Mouse (Mus musculus) limb, embryonic 15.5 days (tissue): ENCODE results near the gene Brsk2. TPM values are rescaled to one million over a fixed set of nuclear protein-coding genes. Genes with fewer than 3 reads are reported as not detected.

Experiments
- ATAC-seq: fragments of 200-750 bp; cut with Nextera tagmentation; 2 replicates; pipeline ENCODE4 v1.8.0; 2017; ENCODE audit warnings: low read depth, moderate TSS enrichment; ENCODE audit not compliant: insufficient number of reproducible peaks, low FRiP score, low TSS enrichment
- H3K27ac ChIP-seq: fragments of 300-500 bp; sonication (generic); 2 replicates; pipeline ENCODE4 v1.5.1; 2015; ENCODE audit warnings: moderate library complexity, mild to moderate bottlenecking, inconsistent platforms
- H3K27me3 ChIP-seq: fragments of 300-500 bp; sonication (generic); 2 replicates; pipeline ENCODE4 v1.6.1; 2015; ENCODE audit warnings: inconsistent platforms
- H3K36me3 ChIP-seq: fragments of 300-500 bp; sonication (generic); 2 replicates; pipeline ENCODE4 v1.6.1; 2015; ENCODE audit warnings: inconsistent platforms
- H3K4me1 ChIP-seq: fragments of 300-500 bp; sonication (generic); 2 replicates; pipeline ENCODE4 v1.6.1; 2015; ENCODE audit warnings: inconsistent platforms
- H3K4me2 ChIP-seq: fragments of 300-500 bp; sonication (generic); 2 replicates; pipeline ENCODE4 v1.6.1; 2015; ENCODE audit warnings: mild to moderate bottlenecking, inconsistent platforms
- H3K4me3 ChIP-seq: fragments of 300-500 bp; sonication (generic); 2 replicates; pipeline ENCODE4 v1.5.1; 2015; ENCODE audit warnings: mild to moderate bottlenecking, inconsistent platforms
- H3K9ac ChIP-seq: fragments of 300-500 bp; sonication (generic); 2 replicates; pipeline ENCODE4 v1.6.1; 2015; ENCODE audit warnings: inconsistent platforms
- H3K9me3 ChIP-seq: fragments of 300-500 bp; sonication (generic); 2 replicates; pipeline ENCODE4 v1.6.1; 2016; ENCODE audit warnings: inconsistent platforms
- WGBS: fragments of 180-500 bp; shearing (Covaris S2); methylation state at CpG from one replicate; pipeline ENCODE4 v1.1.7; 2015; 5-methylcytosine and 5-hydroxymethylcytosine counted together
- polyA plus RNA-seq: library from polyadenylated mRNA; unstranded; fragments of >200 nt; fragmentation: Nextera tagmentation; extraction: Ambion mirVana; gene quantifications from 2 replicates; pipeline ENCODE4 v1.2.1, GENCODE M21; 2015

Brsk2 gene
- polyA plus RNA-seq, 1 experiment from 2014 or later, result 0.95 TPM

GRCm38 (mm10) chr7:141994121-141994520 is 44.6 kb downstream of the Brsk2 start:
- no peak overlapping the region for H3K4me2 ChIP-seq
- ATAC-seq, result no peak
- WGBS, result 86% methylated on average over 4 of the region's 4 CpGs
- no peaks in the 10 kb centered on the region for H3K36me3 ChIP-seq
- no peaks in the 10 kb centered on the region for H3K27me3 ChIP-seq
- no peaks in the 10 kb centered on the region for H3K4me1 ChIP-seq
- no peak overlapping the region for H3K27ac ChIP-seq
- no peak overlapping the region for H3K4me3 ChIP-seq
- H3K9ac ChIP-seq, result no peak overlapping the region
- H3K9me3 ChIP-seq, result no peaks in the 10 kb centered on the region

DNA sequence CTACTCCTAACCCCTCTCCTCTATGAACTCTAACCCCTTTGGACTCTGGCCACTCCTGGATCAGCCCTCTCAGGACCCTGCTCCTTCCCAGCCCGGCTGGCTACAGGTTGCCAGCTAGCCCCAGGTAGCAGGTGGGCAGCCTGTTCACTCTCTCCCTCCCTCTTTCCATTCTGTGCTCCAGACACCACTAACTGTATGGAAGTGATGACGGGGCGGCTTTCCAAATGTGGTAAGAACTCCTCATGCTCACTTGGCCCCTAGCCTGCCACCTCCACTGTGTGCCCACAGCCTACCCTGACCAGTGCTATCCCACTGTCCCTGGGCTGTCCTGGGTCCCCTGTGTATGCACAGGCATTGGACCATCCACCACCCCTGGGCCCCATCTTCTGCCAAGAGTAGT is 51.1 kb downstream of the Brsk2 start:
- 87% methylated on average over 3 of the region's 3 CpGs for WGBS

DNA sequence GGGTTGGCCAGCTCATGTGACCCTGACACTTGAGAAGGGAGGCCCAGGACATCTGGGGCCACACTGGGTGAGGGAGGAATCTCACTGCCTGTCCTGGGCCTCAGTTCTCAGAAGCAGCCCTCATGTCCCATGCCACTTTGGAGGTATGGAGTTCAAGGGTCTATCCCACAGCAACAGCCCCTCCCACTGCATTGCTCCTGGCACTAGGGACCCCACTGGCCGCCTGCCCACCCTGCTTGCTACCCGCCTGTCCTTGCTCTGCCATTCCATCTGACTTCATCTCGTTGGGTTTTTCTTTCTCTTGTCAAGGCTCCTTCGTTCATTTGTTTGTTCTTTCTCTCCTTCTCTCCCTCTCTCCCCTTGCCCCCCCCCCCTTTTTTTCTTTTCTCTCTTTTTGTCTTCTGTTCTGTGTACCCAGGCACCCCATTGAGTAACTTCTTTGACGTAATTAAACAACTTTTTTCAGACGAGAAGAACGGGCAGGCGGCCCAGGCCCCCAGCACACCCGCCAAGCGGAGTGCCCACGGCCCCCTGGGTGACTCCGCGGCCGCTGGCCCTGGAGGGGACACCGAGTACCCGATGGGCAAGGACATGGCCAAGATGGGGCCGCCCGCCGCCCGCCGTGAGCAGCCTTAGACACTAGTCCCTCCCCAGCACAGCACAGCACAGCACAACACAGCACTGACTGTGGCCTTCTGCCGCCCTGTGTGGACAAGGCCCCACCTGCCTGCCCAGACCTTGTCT is 52.2 kb downstream of the Brsk2 start:
- Histone ChIP-seq H3K4me3 (no peak overlapping the region), H3K4me2 (no peak overlapping the region), H3K36me3 (peaks cover under 1% of the 10 kb centered on the region; the same call in 1 of the 2 replicates), H3K4me1 (no peaks in the 10 kb centered on the region), H3K27me3 (no peaks in the 10 kb centered on the region), H3K9me3 (no peaks in the 10 kb centered on the region), H3K27ac (no peak overlapping the region), H3K9ac (no peak overlapping the region)
- WGBS, result 86% methylated on average over 22 of the region's 22 CpGs
- no peak for ATAC-seq

More for the DNA sequence above, 51.1 kb downstream of the Brsk2 start:
- no peak overlapping the region for H3K4me2 ChIP-seq
- H3K27me3 ChIP-seq, result no peaks in the 10 kb centered on the region
- no peaks in the 10 kb centered on the region for H3K9me3 ChIP-seq
- no peak for ATAC-seq
- H3K9ac ChIP-seq, result no peak overlapping the region
- H3K4me3 ChIP-seq, result no peak overlapping the region
- H3K27ac ChIP-seq, result no peak overlapping the region
- no peaks in the 10 kb centered on the region for H3K4me1 ChIP-seq
- no peaks in the 10 kb centered on the region for H3K36me3 ChIP-seq

- no peak overlapping the region for H3K4me2 ChIP-seq
- H3K27me3 ChIP-seq, result no peaks in the 10 kb centered on the region
- H3K4me1 ChIP-seq, result peaks cover 8% of the 10 kb centered on the region
- no peak overlapping the region for H3K27ac ChIP-seq
- H3K9ac ChIP-seq, result no peak overlapping the region
- no peak for ATAC-seq
- H3K36me3 ChIP-seq, result peaks cover 36% of the 10 kb centered on the region
- no peaks in the 10 kb centered on the region for H3K9me3 ChIP-seq
- 63% methylated on average over 1 of the region's 1 CpGs for WGBS
- H3K4me3 ChIP-seq, result no peak overlapping the region
Observed at GRCm38 (mm10) chr7:142016562-142016961, 67.0 kb downstream of the Brsk2 start.

- no peak overlapping the region for H3K4me2 ChIP-seq
- no peaks in the 10 kb centered on the region for H3K9me3 ChIP-seq
- peaks cover 8% of the 10 kb centered on the region for H3K4me1 ChIP-seq
- H3K36me3 ChIP-seq, result peaks cover 15% of the 10 kb centered on the region
- H3K27ac ChIP-seq, result no peak overlapping the region
- no peak overlapping the region for H3K9ac ChIP-seq
- no peak overlapping the region for H3K4me3 ChIP-seq
- ATAC-seq, result no peak
- 47% methylated on average over 2 of the region's 2 CpGs for WGBS
- H3K27me3 ChIP-seq, result no peaks in the 10 kb centered on the region
Observed at GRCm38 (mm10) chr7:142019699-142020098, 70.1 kb downstream of the Brsk2 start.

GRCm38 (mm10) chr7:142020827-142021226 is 71.3 kb downstream of the Brsk2 start:
- Histone ChIP-seq H3K27ac (no peak overlapping the region), H3K36me3 (peaks cover 6% of the 10 kb centered on the region), H3K4me1 (peaks cover 17% of the 10 kb centered on the region), H3K4me2 (no peak overlapping the region), H3K9me3 (no peaks in the 10 kb centered on the region), H3K9ac (no peak overlapping the region), H3K4me3 (no peak overlapping the region), H3K27me3 (no peaks in the 10 kb centered on the region)
- ATAC-seq, result no peak
- WGBS, result 65% methylated on average over 3 of the region's 3 CpGs

- H3K9ac ChIP-seq, result no peak overlapping the region
- H3K27ac ChIP-seq, result peak overlapping the region; percentile 77
- WGBS, result 59% methylated on average over 2 of the region's 2 CpGs
- peaks cover 29% of the 10 kb centered on the region for H3K4me1 ChIP-seq
- no peaks in the 10 kb centered on the region for H3K36me3 ChIP-seq
- no peaks in the 10 kb centered on the region for H3K27me3 ChIP-seq
- H3K4me2 ChIP-seq, result no peak overlapping the region
- H3K4me3 ChIP-seq, result no peak overlapping the region
- no peaks in the 10 kb centered on the region for H3K9me3 ChIP-seq
- no peak for ATAC-seq
Observed at GRCm38 (mm10) chr7:142025196-142025595, 75.6 kb downstream of the Brsk2 start.

- Histone ChIP-seq H3K36me3 (no peaks in the 10 kb centered on the region), H3K9me3 (no peaks in the 10 kb centered on the region), H3K4me3 (no peak overlapping the region), H3K4me1 (peaks cover 25% of the 10 kb centered on the region), H3K9ac (no peak overlapping the region), H3K27ac (peak overlapping the region; percentile 77), H3K4me2 (no peak overlapping the region), H3K27me3 (no peaks in the 10 kb centered on the region)
- peak; percentile 62 for ATAC-seq
- WGBS, result 62% methylated on average over 4 of the region's 4 CpGs
Observed at GRCm38 (mm10) chr7:142025926-142026325, 76.4 kb downstream of the Brsk2 start.

- Histone ChIP-seq H3K36me3 (0 out of 2 replicates have a peak, but pooled peaks cover 4% of the 10 kb centered on the region), H3K27ac (no peak overlapping the region), H3K9ac (no peak overlapping the region), H3K4me1 (peaks cover 33% of the 10 kb centered on the region), H3K4me2 (no peak overlapping the region), H3K27me3 (no peaks in the 10 kb centered on the region), H3K4me3 (no peak overlapping the region), H3K9me3 (no peaks in the 10 kb centered on the region)
- ATAC-seq, result no peak
Observed at GRCm38 (mm10) chr7:142030073-142030472, 80.5 kb downstream of the Brsk2 start.

- H3K9me3 ChIP-seq, result no peaks in the 10 kb centered on the region
- H3K4me3 ChIP-seq, result no peak overlapping the region
- H3K4me2 ChIP-seq, result no peak overlapping the region
- no peak overlapping the region for H3K9ac ChIP-seq
- peaks cover 21% of the 10 kb centered on the region for H3K4me1 ChIP-seq
- WGBS, result 61% methylated on average over 2 of the region's 2 CpGs
- peak overlapping the region; percentile 67 for H3K27ac ChIP-seq
- no peaks in the 10 kb centered on the region for H3K27me3 ChIP-seq
- H3K36me3 ChIP-seq, result 0 out of 2 replicates have a peak, but pooled peaks cover 4% of the 10 kb centered on the region
- peak; percentile 67 for ATAC-seq
Observed at GRCm38 (mm10) chr7:142034198-142034597, 84.6 kb downstream of the Brsk2 start.

DNA sequence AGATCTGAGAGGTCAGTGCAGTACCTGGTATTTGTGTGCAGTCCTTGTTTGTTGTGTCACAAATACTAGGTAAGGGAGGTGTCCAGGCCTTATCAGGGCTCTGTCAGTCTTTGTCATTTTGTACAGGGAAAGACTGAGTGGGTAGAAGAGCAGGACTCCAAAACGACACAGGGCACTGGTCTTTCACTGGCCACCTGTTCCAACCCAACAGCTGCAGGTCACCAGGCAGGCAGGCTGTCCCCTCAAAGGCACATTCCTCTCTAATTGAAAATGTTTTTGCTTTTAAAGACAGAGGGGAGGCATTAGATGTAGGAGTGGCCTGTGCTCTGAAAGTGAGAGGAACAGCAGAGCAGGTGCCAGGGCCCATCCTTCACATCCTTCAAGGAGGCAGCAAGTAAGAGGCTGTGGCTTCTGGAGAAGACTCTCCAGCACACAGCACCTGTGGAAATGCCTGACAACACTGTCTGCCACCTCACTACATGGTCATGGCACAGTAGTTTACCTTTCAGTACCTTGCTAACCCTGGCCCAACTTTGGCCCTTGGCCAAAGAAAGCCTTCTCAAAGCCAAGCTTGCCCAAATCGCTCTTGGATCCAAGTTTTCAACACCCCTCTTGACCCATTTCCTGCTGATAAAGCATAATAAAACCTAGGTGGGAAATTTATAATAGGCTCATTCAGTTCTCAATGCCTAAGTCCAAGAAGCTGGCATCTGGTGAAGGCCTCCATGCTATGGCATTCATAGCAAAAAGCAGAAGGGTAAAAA is 85.7 kb downstream of the Brsk2 start:
- 0 out of 2 replicates have a peak, but pooled peaks cover 4% of the 10 kb centered on the region for H3K36me3 ChIP-seq
- peaks cover 21% of the 10 kb centered on the region for H3K4me1 ChIP-seq
- no peak overlapping the region for H3K4me3 ChIP-seq
- H3K4me2 ChIP-seq, result no peak overlapping the region
- no peak overlapping the region for H3K9ac ChIP-seq
- WGBS, result 46% methylated on average over 2 of the region's 2 CpGs
- H3K27ac ChIP-seq, result peak overlapping the region; percentile 67
- H3K27me3 ChIP-seq, result no peaks in the 10 kb centered on the region
- ATAC-seq, result no peak
- no peaks in the 10 kb centered on the region for H3K9me3 ChIP-seq

DNA sequence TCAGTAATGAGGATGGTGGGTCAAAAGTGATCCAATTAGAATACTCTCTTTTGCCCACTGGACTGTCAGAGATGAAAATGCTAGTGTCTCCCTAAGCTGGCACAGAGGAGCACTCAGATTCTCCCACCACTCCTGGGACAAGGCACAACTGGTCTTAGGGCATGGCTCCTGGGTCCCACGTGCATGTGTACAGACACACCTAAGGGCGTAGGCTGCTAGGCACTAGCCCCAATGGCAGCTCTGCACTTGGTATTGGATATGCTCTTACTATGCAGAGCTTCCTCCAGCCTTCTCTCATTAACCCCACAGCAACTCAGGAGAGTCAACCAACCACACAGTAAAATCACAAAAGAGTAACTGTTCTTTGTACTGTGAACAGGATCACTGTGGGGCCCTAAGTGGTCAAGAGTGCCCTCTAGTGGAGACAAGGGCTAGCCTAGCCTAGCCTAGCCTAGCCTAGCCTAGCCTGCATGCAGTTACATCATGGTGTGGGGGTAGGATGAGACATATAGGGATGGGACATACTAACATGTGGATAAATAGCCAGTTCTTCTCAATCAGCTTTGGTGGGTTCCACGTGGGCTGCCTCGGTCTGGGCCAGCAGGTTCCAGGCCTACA is 88.1 kb downstream of the Brsk2 start:
- ATAC-seq, result no peak
- Histone ChIP-seq H3K9me3 (no peaks in the 10 kb centered on the region), H3K27ac (no peak overlapping the region), H3K9ac (no peak overlapping the region), H3K27me3 (no peaks in the 10 kb centered on the region), H3K4me3 (no peak overlapping the region), H3K4me2 (no peak overlapping the region), H3K4me1 (peaks cover 21% of the 10 kb centered on the region), H3K36me3 (no peaks in the 10 kb centered on the region)
- 69% methylated on average over 4 of the region's 4 CpGs for WGBS
